Mouse (Mus musculus) kidney, postnatal 25 days (tissue): ENCODE data around the gene Iqcf1.
A peak's percentile ranks its signal among the peaks of the same experiment; 100 is the strongest.

ENCODE experiments used
- DNase-seq, 2 experiments: peaks; one replicate each; pipeline ENCODE4 v3.0.0; 2021; ENCODE audit warnings: mixed read lengths in 2 of 2

Iqcf1 gene

GRCm38 (mm10) chr9:106483606-106484005 is 16.2 kb upstream of the Iqcf1 start:
- peak in 1 of 2 experiments; percentile 33 for DNase-seq

- DNase-seq = peak in 1 of 2 experiments; percentile 36
Observed at GRCm38 (mm10) chr9:106485076-106485475, 14.7 kb upstream of the Iqcf1 start.

GRCm38 (mm10) chr9:106487602-106488001 is 12.2 kb upstream of the Iqcf1 start:
- peak in 1 of 2 experiments; percentile 24 for DNase-seq

- peak in 1 of 2 experiments; percentile 21 for DNase-seq
Observed at GRCm38 (mm10) chr9:106501846-106502245, 2.1 kb downstream of the Iqcf1 start.

GRCm38 (mm10) chr9:106504246-106504645 is 4.5 kb downstream of the Iqcf1 start:
- DNase-seq = no peak

GRCm38 (mm10) chr9:106509356-106509755 is 9.6 kb downstream of the Iqcf1 start:
- no peak for DNase-seq

- DNase-seq = no peak
Observed at GRCm38 (mm10) chr9:106512729-106513450, 13.1 kb downstream of the Iqcf1 start.

- DNase-seq = no peak
Observed at GRCm38 (mm10) chr9:106513566-106513965, 13.8 kb downstream of the Iqcf1 start.

- no peak for DNase-seq
Observed at GRCm38 (mm10) chr9:106514273-106514672, 14.5 kb downstream of the Iqcf1 start, which contains the start of gene Iqcf5. Gene Iqcf5 (plus strand): TSS chr9:106514573.

GRCm38 (mm10) chr9:106519433-106519832 is 19.7 kb downstream of the Iqcf1 start:
- no peak for DNase-seq

GRCm38 (mm10) chr9:106519909-106520308 is 20.1 kb downstream of the Iqcf1 start:
- DNase-seq = no peak

- peak in 1 of 2 experiments; percentile 7 for DNase-seq
Observed at GRCm38 (mm10) chr9:106531833-106532232, 32.1 kb downstream of the Iqcf1 start.

- no peak for DNase-seq
Observed at GRCm38 (mm10) chr9:106534296-106534695, 34.5 kb downstream of the Iqcf1 start.

- no peak for DNase-seq
Observed at GRCm38 (mm10) chr9:106534975-106535374, 35.2 kb downstream of the Iqcf1 start.
